Mouse (Mus musculus): ENCODE measurements around the gene Rpap3.

- TF ChIP-seq CTCF (IDR thresholded peaks at IDR 0.05 in 2 of 3, conservative IDR thresholded peaks at IDR 0.05 in 1 of 3; ENCODE audit: control insufficient read depth in 1 of 3, insufficient read depth in 1 of 3, low read depth in 2 of 3, low read length in 3 of 3, poor library complexity in 1 of 3, severe bottlenecking in 1 of 3) (no peak), MAZ (IDR thresholded peaks at IDR 0.05; ENCODE audit: low read depth, low read length) (no peak), USF1 (IDR thresholded peaks at IDR 0.05; ENCODE audit: low read depth, low read length) (no peak), GATA1 (IDR thresholded peaks at IDR 0.05; ENCODE audit: low read depth, low read length) (no peak), POLR2AphosphoS2 (IDR thresholded peaks at IDR 0.05; ENCODE audit: low read length) (no peak), MAX (IDR thresholded peaks at IDR 0.05; ENCODE audit: low read length) (no peak), ETS1 (IDR thresholded peaks at IDR 0.05; ENCODE audit: low read depth, low read length) (no peak), POLR2A (IDR thresholded peaks at IDR 0.05; ENCODE audit: control insufficient read depth in 1 of 2, insufficient read depth in 1 of 2, low read depth in 1 of 2, low read length in 2 of 2, poor library complexity in 1 of 2) (no peak), NELFE (IDR thresholded peaks at IDR 0.05; ENCODE audit: low read depth, low read length) (no peak), ELF1 (IDR thresholded peaks at IDR 0.05; ENCODE audit: low read depth, low read length) (no peak), JUND (IDR thresholded peaks at IDR 0.05; ENCODE audit: low read depth, low read length) (no peak)
Observed at GRCm38 (mm10) chr15:97675927-97676326, 29.7 kb downstream of the Rpap3 start.
